Mouse (Mus musculus): ENCODE measurements around the gene Dyrk3. TPM values are rescaled to one million over a fixed set of nuclear protein-coding genes. Genes with fewer than 3 reads are reported as not detected.

Gene Dyrk3
- polyA plus RNA-seq, 1 experiment from 2014 or later: 3.7 TPM

GRCm38 (mm10) chr1:131089525-131090127, 48.5 kb downstream of the Dyrk3 start:
- Histone ChIP-seq H3K9ac (ENCODE audit: low read depth, low read length) (peak overlapping the region; percentile 62; the same call in 1 of the 2 replicates), H3K27me3 (ENCODE audit: control insufficient read depth, insufficient read depth, low read length) (no peaks in the 10 kb centered on the region), H3K36me3 (ENCODE audit: control insufficient read depth, insufficient read depth, low read length) (no peaks in the 10 kb centered on the region), H3K4me2 (peak overlapping the region; percentile 47), H3K9me3 (replicated peaks; ENCODE audit: control insufficient read depth, low read length) (no peaks in the 10 kb centered on the region), H3K4me3 (ENCODE audit: low read depth, low read length) (no peak overlapping the region), H3K4me1 (ENCODE audit: control insufficient read depth, insufficient read depth, low read length) (peaks cover 98% of the 10 kb centered on the region), H3K27ac (ENCODE audit: low read depth, low read length) (peak overlapping the region; percentile 92)
- 55% methylated on average over 2 of the region's 2 CpGs for WGBS (ENCODE audit: insufficient replicate concordance)
- ATAC-seq (replicated peaks; ENCODE audit: insufficient number of reproducible peaks, low FRiP score, low TSS enrichment): no peak

DNA sequence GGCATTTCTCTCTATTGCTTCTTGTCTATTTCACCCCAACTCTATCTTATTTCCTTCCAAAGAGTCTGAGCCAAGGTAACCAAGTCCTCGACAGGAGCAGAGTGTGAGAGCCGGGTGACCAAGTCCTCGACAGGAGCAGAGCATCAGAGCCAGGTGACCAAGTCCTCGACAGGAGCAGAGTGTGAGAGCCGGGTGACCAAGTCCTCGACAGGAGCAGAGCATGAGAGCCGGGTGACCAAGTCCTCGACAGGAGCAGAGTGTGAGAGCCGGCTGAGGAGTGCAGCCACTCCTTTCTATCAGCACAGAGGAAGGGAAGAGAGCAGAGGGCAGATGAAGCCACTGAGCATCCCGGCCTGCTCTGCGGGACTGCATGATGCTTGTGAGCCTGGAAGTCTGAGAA, 49.6 kb downstream of the Dyrk3 start:
- 36% methylated on average over 11 of the region's 11 CpGs for WGBS (ENCODE audit: insufficient replicate concordance)
- Histone ChIP-seq H3K9me3 (replicated peaks; ENCODE audit: control insufficient read depth, low read length) (no peaks in the 10 kb centered on the region), H3K9ac (ENCODE audit: low read depth, low read length) (no peak overlapping the region), H3K27me3 (ENCODE audit: control insufficient read depth, insufficient read depth, low read length) (no peaks in the 10 kb centered on the region), H3K4me1 (ENCODE audit: control insufficient read depth, insufficient read depth, low read length) (peaks cover 97% of the 10 kb centered on the region), H3K27ac (ENCODE audit: low read depth, low read length) (peak overlapping the region; percentile 92), H3K4me2 (peak overlapping the region; percentile 47), H3K36me3 (ENCODE audit: control insufficient read depth, insufficient read depth, low read length) (no peaks in the 10 kb centered on the region), H3K4me3 (ENCODE audit: low read depth, low read length) (no peak overlapping the region)
- no peak for ATAC-seq (replicated peaks; ENCODE audit: insufficient number of reproducible peaks, low FRiP score, low TSS enrichment)

GRCm38 (mm10) chr1:131086907-131087306, 51.2 kb downstream of the Dyrk3 start:
- Histone ChIP-seq H3K4me3 (ENCODE audit: low read depth, low read length) (no peak overlapping the region), H3K4me1 (ENCODE audit: control insufficient read depth, insufficient read depth, low read length) (peaks cover 97% of the 10 kb centered on the region), H3K9me3 (replicated peaks; ENCODE audit: control insufficient read depth, low read length) (no peaks in the 10 kb centered on the region), H3K27me3 (ENCODE audit: control insufficient read depth, insufficient read depth, low read length) (no peaks in the 10 kb centered on the region), H3K9ac (ENCODE audit: low read depth, low read length) (0 out of 2 replicates have a peak overlapping the region, but pooled peaks have one; percentile 28), H3K4me2 (peak overlapping the region; percentile 24), H3K36me3 (ENCODE audit: control insufficient read depth, insufficient read depth, low read length) (no peaks in the 10 kb centered on the region), H3K27ac (ENCODE audit: low read depth, low read length) (no peak overlapping the region; the same call in 1 of the 2 replicates)
- WGBS (ENCODE audit: insufficient replicate concordance): 42% methylated on average over 7 of the region's 7 CpGs
- ATAC-seq (replicated peaks; ENCODE audit: insufficient number of reproducible peaks, low FRiP score, low TSS enrichment): no peak

DNA sequence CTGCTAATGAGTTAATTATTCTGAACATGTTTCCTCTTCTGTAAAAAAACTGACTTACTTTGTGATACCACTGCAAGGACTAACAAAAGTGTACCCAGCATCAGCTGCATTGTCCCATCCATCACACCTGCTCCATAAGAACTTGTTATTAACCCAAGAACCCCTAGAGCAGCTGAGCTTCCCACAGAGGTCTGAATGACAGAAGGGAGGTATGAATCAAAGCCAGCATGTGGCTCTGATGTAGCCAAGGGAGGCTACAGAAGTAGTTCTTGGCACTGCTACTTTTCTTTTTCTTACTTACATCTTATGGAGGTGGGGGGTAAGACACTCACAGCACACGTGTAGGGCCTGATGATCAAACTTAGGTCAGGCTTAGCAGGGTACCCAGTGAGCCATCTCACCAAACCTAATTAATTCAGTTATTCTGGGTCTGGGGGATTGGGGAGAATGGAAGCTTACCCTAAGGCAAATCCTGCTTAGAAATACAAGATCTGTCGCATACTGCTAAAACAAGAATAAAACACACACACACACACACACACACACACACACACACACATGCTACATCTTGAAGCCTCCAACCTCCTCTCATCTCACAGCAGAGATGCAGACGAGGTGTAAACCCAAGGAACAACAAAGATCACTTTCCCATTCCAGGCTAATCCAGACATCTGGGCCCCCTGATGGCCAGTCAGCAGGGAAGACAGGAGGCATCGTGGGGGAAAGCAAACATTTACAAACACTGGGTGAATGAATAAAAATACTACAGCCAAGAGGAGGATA, 52.0 kb downstream of the Dyrk3 start:
- Histone ChIP-seq H3K4me2 (no peak overlapping the region), H3K4me1 (ENCODE audit: control insufficient read depth, insufficient read depth, low read length) (peaks cover 98% of the 10 kb centered on the region), H3K9ac (ENCODE audit: low read depth, low read length) (no peak overlapping the region), H3K36me3 (ENCODE audit: control insufficient read depth, insufficient read depth, low read length) (no peaks in the 10 kb centered on the region), H3K9me3 (replicated peaks; ENCODE audit: control insufficient read depth, low read length) (no peaks in the 10 kb centered on the region), H3K4me3 (ENCODE audit: low read depth, low read length) (no peak overlapping the region), H3K27ac (ENCODE audit: low read depth, low read length) (no peak overlapping the region; the same call in 1 of the 2 replicates), H3K27me3 (ENCODE audit: control insufficient read depth, insufficient read depth, low read length) (no peaks in the 10 kb centered on the region)
- ATAC-seq (replicated peaks; ENCODE audit: insufficient number of reproducible peaks, low FRiP score, low TSS enrichment): no peak
- 32% methylated on average over 4 of the region's 4 CpGs for WGBS (ENCODE audit: insufficient replicate concordance)

- Histone ChIP-seq H3K4me2 (no peak overlapping the region), H3K9ac (ENCODE audit: low read depth, low read length) (no peak overlapping the region), H3K27me3 (ENCODE audit: control insufficient read depth, insufficient read depth, low read length) (no peaks in the 10 kb centered on the region), H3K4me3 (ENCODE audit: low read depth, low read length) (no peak overlapping the region), H3K27ac (ENCODE audit: low read depth, low read length) (no peak overlapping the region), H3K9me3 (replicated peaks; ENCODE audit: control insufficient read depth, low read length) (no peaks in the 10 kb centered on the region), H3K4me1 (ENCODE audit: control insufficient read depth, insufficient read depth, low read length) (peaks cover 98% of the 10 kb centered on the region), H3K36me3 (ENCODE audit: control insufficient read depth, insufficient read depth, low read length) (no peaks in the 10 kb centered on the region)
- no peak for ATAC-seq (replicated peaks; ENCODE audit: insufficient number of reproducible peaks, low FRiP score, low TSS enrichment)
- 62% methylated on average over 3 of the region's 3 CpGs for WGBS (ENCODE audit: insufficient replicate concordance)
Observed at GRCm38 (mm10) chr1:131085272-131085671, 52.9 kb downstream of the Dyrk3 start.

- H3K9ac ChIP-seq (ENCODE audit: low read depth, low read length): no peak overlapping the region
- ATAC-seq (replicated peaks; ENCODE audit: insufficient number of reproducible peaks, low FRiP score, low TSS enrichment): peak; percentile 18; the same call in 1 of the 2 replicates
- H3K4me1 ChIP-seq (ENCODE audit: control insufficient read depth, insufficient read depth, low read length): peaks cover 98% of the 10 kb centered on the region
Observed at GRCm38 (mm10) chr1:131084289-131084688, 53.9 kb downstream of the Dyrk3 start.

DNA sequence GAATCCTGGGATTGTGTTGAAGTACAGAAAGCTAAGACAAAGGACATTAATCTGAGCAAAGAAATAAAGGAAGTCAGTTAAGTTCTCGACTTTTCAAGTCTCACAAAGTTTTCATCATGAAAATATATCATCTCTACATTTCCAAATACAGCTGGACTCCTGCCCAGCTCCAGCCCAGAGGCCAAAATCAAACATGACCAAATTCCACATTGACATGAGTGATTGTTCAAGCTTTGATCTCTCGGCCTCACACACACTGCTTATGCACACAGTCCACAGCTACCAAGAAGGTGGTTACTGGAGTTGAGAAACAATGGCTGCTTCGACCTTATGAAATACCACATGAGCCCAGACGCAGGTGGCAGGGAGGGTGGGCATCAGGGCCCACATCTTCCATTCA, 54.5 kb downstream of the Dyrk3 start:
- no peaks in the 10 kb centered on the region for H3K36me3 ChIP-seq (ENCODE audit: control insufficient read depth, insufficient read depth, low read length)
- peaks cover 98% of the 10 kb centered on the region for H3K4me1 ChIP-seq (ENCODE audit: control insufficient read depth, insufficient read depth, low read length)
- H3K9ac ChIP-seq (ENCODE audit: low read depth, low read length): no peak overlapping the region
- no peak overlapping the region for H3K4me3 ChIP-seq (ENCODE audit: low read depth, low read length)
- H3K27ac ChIP-seq (ENCODE audit: low read depth, low read length): no peak overlapping the region
- no peaks in the 10 kb centered on the region for H3K9me3 ChIP-seq (replicated peaks; ENCODE audit: control insufficient read depth, low read length)
- H3K4me2 ChIP-seq: no peak overlapping the region
- H3K27me3 ChIP-seq (ENCODE audit: control insufficient read depth, insufficient read depth, low read length): no peaks in the 10 kb centered on the region
- 49% methylated on average over 4 of the region's 4 CpGs for WGBS (ENCODE audit: insufficient replicate concordance)
- ATAC-seq (replicated peaks; ENCODE audit: insufficient number of reproducible peaks, low FRiP score, low TSS enrichment): no peak

More at GRCm38 (mm10) chr1:131084289-131084688, 53.9 kb downstream of the Dyrk3 start:
- Histone ChIP-seq H3K9me3 (replicated peaks; ENCODE audit: control insufficient read depth, low read length) (no peaks in the 10 kb centered on the region), H3K36me3 (ENCODE audit: control insufficient read depth, insufficient read depth, low read length) (no peaks in the 10 kb centered on the region), H3K4me2 (no peak overlapping the region), H3K27me3 (ENCODE audit: control insufficient read depth, insufficient read depth, low read length) (no peaks in the 10 kb centered on the region), H3K27ac (ENCODE audit: low read depth, low read length) (no peak overlapping the region), H3K4me3 (ENCODE audit: low read depth, low read length) (no peak overlapping the region)
- 29% methylated on average over 8 of the region's 8 CpGs for WGBS (ENCODE audit: insufficient replicate concordance)

GRCm38 (mm10) chr1:131083122-131083521, 55.0 kb downstream of the Dyrk3 start:
- Histone ChIP-seq H3K4me1 (ENCODE audit: control insufficient read depth, insufficient read depth, low read length) (peaks cover 93% of the 10 kb centered on the region), H3K4me2 (no peak overlapping the region), H3K36me3 (ENCODE audit: control insufficient read depth, insufficient read depth, low read length) (no peaks in the 10 kb centered on the region), H3K27me3 (ENCODE audit: control insufficient read depth, insufficient read depth, low read length) (no peaks in the 10 kb centered on the region), H3K9me3 (replicated peaks; ENCODE audit: control insufficient read depth, low read length) (no peaks in the 10 kb centered on the region), H3K4me3 (ENCODE audit: low read depth, low read length) (no peak overlapping the region), H3K9ac (ENCODE audit: low read depth, low read length) (no peak overlapping the region), H3K27ac (ENCODE audit: low read depth, low read length) (no peak overlapping the region)
- ATAC-seq (replicated peaks; ENCODE audit: insufficient number of reproducible peaks, low FRiP score, low TSS enrichment): no peak
- 49% methylated on average over 5 of the region's 5 CpGs for WGBS (ENCODE audit: insufficient replicate concordance)
